Mouse (Mus musculus): ENCODE data around the gene Il1r1.

Il1r1 gene

GRCm38 (mm10) chr1:40231116-40231515, 6.2 kb downstream of the Il1r1 start:
- no peak for DNase-seq (ENCODE audit: low spot score)

- DNase-seq (ENCODE audit: low spot score) = no peak
These were observed 8.3 kb downstream of the Il1r1 start for GRCm38 (mm10) chr1:40233217-40233616.

GRCm38 (mm10) chr1:40233621-40234020, 8.7 kb downstream of the Il1r1 start:
- DNase-seq (ENCODE audit: low spot score) = no peak

GRCm38 (mm10) chr1:40235597-40236249, 10.8 kb downstream of the Il1r1 start:
- DNase-seq (ENCODE audit: low spot score) = no peak

GRCm38 (mm10) chr1:40236694-40237093, 11.8 kb downstream of the Il1r1 start:
- no peak for DNase-seq (ENCODE audit: low spot score)

- no peak for DNase-seq (ENCODE audit: low spot score)
These were observed 12.2 kb downstream of the Il1r1 start for GRCm38 (mm10) chr1:40237094-40237493.

- no peak for DNase-seq (ENCODE audit: low spot score)
These were observed 15.6 kb downstream of the Il1r1 start for GRCm38 (mm10) chr1:40240353-40241092.

GRCm38 (mm10) chr1:40242717-40243116, 17.8 kb downstream of the Il1r1 start:
- DNase-seq (ENCODE audit: low spot score) = no peak

- DNase-seq (ENCODE audit: low spot score) = no peak
These were observed 18.7 kb downstream of the Il1r1 start for GRCm38 (mm10) chr1:40243561-40243998.

- DNase-seq (ENCODE audit: low spot score) = no peak
These were observed 25.5 kb downstream of the Il1r1 start for GRCm38 (mm10) chr1:40250425-40250824.

GRCm38 (mm10) chr1:40252507-40252906, 27.6 kb downstream of the Il1r1 start:
- DNase-seq (ENCODE audit: low spot score) = no peak

GRCm38 (mm10) chr1:40253940-40254339, 29.1 kb downstream of the Il1r1 start:
- no peak for DNase-seq (ENCODE audit: low spot score)

- no peak for DNase-seq (ENCODE audit: low spot score)
These were observed 29.6 kb downstream of the Il1r1 start for GRCm38 (mm10) chr1:40254347-40255057.

- DNase-seq (ENCODE audit: low spot score) = no peak
These were observed 37.7 kb downstream of the Il1r1 start for GRCm38 (mm10) chr1:40262441-40263121.

- no peak for DNase-seq (ENCODE audit: low spot score)
These were observed 38.2 kb downstream of the Il1r1 start for GRCm38 (mm10) chr1:40263122-40263498.

- DNase-seq (ENCODE audit: low spot score) = no peak
These were observed 38.8 kb downstream of the Il1r1 start for GRCm38 (mm10) chr1:40263679-40264078.

- no peak for DNase-seq (ENCODE audit: low spot score)
These were observed 40.5 kb downstream of the Il1r1 start for GRCm38 (mm10) chr1:40265301-40265835.

- peak; percentile 29 for DNase-seq (ENCODE audit: low spot score)
These were observed 41.8 kb downstream of the Il1r1 start for GRCm38 (mm10) chr1:40266431-40267260.

- no peak for DNase-seq (ENCODE audit: low spot score)
These were observed 43.0 kb downstream of the Il1r1 start for GRCm38 (mm10) chr1:40267846-40268245.

GRCm38 (mm10) chr1:40268536-40268935, 43.7 kb downstream of the Il1r1 start:
- no peak for DNase-seq (ENCODE audit: low spot score)

- DNase-seq (ENCODE audit: low spot score) = no peak
These were observed 45.5 kb downstream of the Il1r1 start for GRCm38 (mm10) chr1:40270415-40270814.
